10 mouse cellular contexts compared by ENCODE assay signal in genomic region chr4:63371890-63372289, GRCm38 (mm10). TPM values are rescaled to one million over a fixed set of nuclear protein-coding genes. Genes with fewer than 3 reads are reported as not detected.
DNase-seq lines count a peak whose midpoint lies in the region; ATAC-seq lines count a peak whose summit lies in the region.
"Had no signal": no experiment of that assay in that cellular context is flagged by ENCODE, and none has a peak within 500 bp of the region (broad histone marks: within the 10 kb centered on the region; RNA-seq: fewer than 3 reads in every experiment).

No protein-coding gene starts in this region.

- no peak for ATAC-seq in kidney, embryonic 16.5 days (ENCODE audit: low FRiP score, low TSS enrichment)
- peak; percentile 65 for ATAC-seq in CD4-positive, CD25-positive, alpha-beta regulatory T cell, adult 4 months
- ATAC-seq in hematopoietic stem cell, adult 5-6 weeks (replicated peaks in 1 of 2; ENCODE audit: insufficient read depth in 1 of 2, low FRiP score in 2 of 2, low TSS enrichment in 1 of 2, low read depth in 1 of 2, poor library complexity in 2 of 2, severe bottlenecking in 2 of 2), result peak; percentile 19 to 32; a peak in 1 of 4 replicates

- H3K4me2 ChIP-seq in kidney, embryonic 16.5 days (replicated peaks; ENCODE audit: low read depth, low read length), result no peak overlapping the region
- H3K4me2 ChIP-seq: embryonic facial prominence, embryonic 13.5 days; limb, embryonic 12.5 days had no signal

- no peaks in the 10 kb centered on the region for H3K4me1 ChIP-seq in kidney, embryonic 16.5 days (ENCODE audit: insufficient read depth, low read length)
- H3K4me1 ChIP-seq: embryonic facial prominence, embryonic 13.5 days; limb, embryonic 12.5 days had no signal

- WGBS in kidney, embryonic 16.5 days, result 51% methylated on average over 3 of the region's 3 CpGs

- peaks cover 54% of the 10 kb centered on the region for H3K36me3 ChIP-seq in kidney, embryonic 16.5 days (ENCODE audit: insufficient read depth, low read length)

- H3K9ac ChIP-seq in kidney, embryonic 16.5 days (replicated peaks; ENCODE audit: low read length), result no peak overlapping the region
- H3K9ac ChIP-seq: embryonic facial prominence, embryonic 13.5 days; limb, embryonic 12.5 days had no signal

- no peak overlapping the region for H3K4me3 ChIP-seq in kidney, embryonic 16.5 days (ENCODE audit: low read length)
- H3K4me3 ChIP-seq: embryonic facial prominence, embryonic 13.5 days; limb, embryonic 12.5 days had no signal

- no peak overlapping the region for H3K27ac ChIP-seq in kidney, embryonic 16.5 days (ENCODE audit: low read length)
- H3K27ac ChIP-seq: embryonic facial prominence, embryonic 13.5 days; limb, embryonic 12.5 days had no signal

- no peaks in the 10 kb centered on the region for H3K9me3 ChIP-seq in kidney, embryonic 16.5 days (ENCODE audit: low read length)
- H3K9me3 ChIP-seq: embryonic facial prominence, embryonic 13.5 days; limb, embryonic 12.5 days had no signal

- peak; percentile 15 for DNase-seq in kidney, adult 9 months
- peak; percentile 48 for DNase-seq in ZHBTc4 (ENCODE audit: low read depth, low spot score)
- peak; percentile 42 for DNase-seq in mesoderm, embryonic 11.5 days (ENCODE audit: low read depth, low spot score)
- DNase-seq in layer of hippocampus, postnatal 36 days, result no peak
- DNase-seq in Muller cell, postnatal 12 days (ENCODE audit: inconsistent ontology term), result no peak

- no peaks in the 10 kb centered on the region for H3K27me3 ChIP-seq in kidney, embryonic 16.5 days (ENCODE audit: insufficient read depth, low read length)
- H3K27me3 ChIP-seq: embryonic facial prominence, embryonic 13.5 days; limb, embryonic 12.5 days had no signal

RNA-seq across cellular contexts. Expression of gene Orm2, which starts 9.6 kb away (rescaled TPM):
- polyA plus RNA-seq in kidney, embryonic 16.5 days (2015; fragmentation: Nextera tagmentation; extraction: Ambion mirVana), result not detected in 2 replicates
- under 1 TPM in 1 of 2 experiments, not detected in 1; 0.43 TPM for polyA plus RNA-seq in CD4-positive, CD25-positive, alpha-beta regulatory T cell, adult 4 months (2017; shearing (Covaris generic))
- total RNA-seq in hematopoietic stem cell, adult 5-6 weeks (2017), result not detected in 2 replicates
- total RNA-seq in layer of hippocampus, postnatal 36 days (2021), result not detected
- polyA plus RNA-seq: embryonic facial prominence, embryonic 13.5 days; limb, embryonic 12.5 days had no signal

RNA-seq across cellular contexts. Expression of gene Orm3, which starts 15.9 kb away (rescaled TPM):
- not detected in 2 replicates for polyA plus RNA-seq in kidney, embryonic 16.5 days (2015; fragmentation: Nextera tagmentation; extraction: Ambion mirVana)
- polyA plus RNA-seq in CD4-positive, CD25-positive, alpha-beta regulatory T cell, adult 4 months (2017; shearing (Covaris generic)), result 1 to 10 TPM in 1 of 2 experiments, under 1 TPM in 1; 0.79 to 1.2 TPM
- not detected in 2 replicates for total RNA-seq in hematopoietic stem cell, adult 5-6 weeks (2017)
- total RNA-seq in layer of hippocampus, postnatal 36 days (2021), result not detected
- polyA plus RNA-seq: embryonic facial prominence, embryonic 13.5 days; limb, embryonic 12.5 days had no signal

RNA-seq across cellular contexts. Expression of gene Orm1, which starts 27.5 kb away (rescaled TPM):
- not detected in 2 replicates for polyA plus RNA-seq in kidney, embryonic 16.5 days (2015; fragmentation: Nextera tagmentation; extraction: Ambion mirVana)
- polyA plus RNA-seq in CD4-positive, CD25-positive, alpha-beta regulatory T cell, adult 4 months (2017; shearing (Covaris generic)), result not detected
- total RNA-seq in hematopoietic stem cell, adult 5-6 weeks (2017), result 0.84 and 11.3 TPM in 2 replicates
- total RNA-seq in layer of hippocampus, postnatal 36 days (2021), result not detected
- polyA plus RNA-seq: embryonic facial prominence, embryonic 13.5 days; limb, embryonic 12.5 days had no signal

RNA-seq across cellular contexts. Expression of gene Akna, which starts 31.3 kb away (rescaled TPM):
- polyA plus RNA-seq in kidney, embryonic 16.5 days (2015; fragmentation: Nextera tagmentation; extraction: Ambion mirVana), result 7.1 and 9.4 TPM in 2 replicates
- 100 to 1,000 TPM in 1 of 2 experiments, 10 to 100 TPM in 1; 95.9 to 158 TPM for polyA plus RNA-seq in CD4-positive, CD25-positive, alpha-beta regulatory T cell, adult 4 months (2017; shearing (Covaris generic))
- total RNA-seq in hematopoietic stem cell, adult 5-6 weeks (2017), result 19.1 and 22.1 TPM in 2 replicates
- 1 to 10 TPM; 2.8 to 3.0 TPM for total RNA-seq in layer of hippocampus, postnatal 36 days (2021)

Comparison
In these comparisons a context has a peak if more than half of its experiments do, and no peak if none do; other contexts are left out.
1. DNase-seq: peak in kidney, adult 9 months (single experiment), ZHBTc4 (single experiment) and mesoderm, embryonic 11.5 days (single experiment); none in layer of hippocampus, postnatal 36 days (0 of 2) and Muller cell, postnatal 12 days (single experiment).